In the genomic region with DNA sequence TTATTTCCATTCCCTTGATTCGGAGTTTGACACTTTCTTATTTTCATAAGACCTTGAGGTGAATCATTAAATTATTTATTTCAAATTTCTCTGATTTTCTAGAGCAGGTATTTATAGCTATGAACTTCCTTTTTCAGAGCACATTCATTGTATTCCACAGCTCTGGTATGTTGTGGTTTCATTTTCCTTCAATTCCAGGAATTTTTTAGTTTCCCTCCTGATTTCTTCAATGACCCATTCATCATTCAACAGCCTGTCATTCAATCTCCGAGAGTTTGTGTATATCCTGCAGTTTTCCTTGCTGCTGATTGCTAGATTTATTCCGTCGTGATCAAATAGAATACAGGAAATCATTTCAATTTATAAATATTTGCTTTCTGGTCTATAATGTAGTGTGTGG, we compare ENCODE assay signal across 25 mouse cellular contexts.
DNase-seq lines count a peak whose midpoint lies in the region; ATAC-seq and TF ChIP-seq lines count a peak whose summit lies in the region.
"Had no signal": no experiment of that assay in that cellular context is flagged by ENCODE, and none has a peak within 500 bp of the region (broad histone marks: within the 10 kb centered on the region; RNA-seq: fewer than 3 reads in every experiment).

No protein-coding gene starts in this region.

- no peak overlapping the region for H3K4me3 ChIP-seq in kidney, postnatal 0 days (replicated peaks; ENCODE audit: low read depth, low read length)

- no peaks in the 10 kb centered on the region for H3K4me1 ChIP-seq in kidney, postnatal 0 days (replicated peaks; ENCODE audit: insufficient read depth, low read length)

- H3K9ac ChIP-seq in kidney, postnatal 0 days (ENCODE audit: low read depth, low read length) = no peak overlapping the region

- TF ChIP-seq CTCF in kidney, postnatal 0 days (IDR thresholded peaks at IDR 0.05; ENCODE audit: low read depth) = no peak

- DNase-seq in kidney, postnatal 0 days (ENCODE audit: low spot score) = peak; percentile 31
- DNase-seq in kidney, postnatal 10 days = no peak
- DNase-seq in 3T3-L1 (ENCODE audit: low read depth, low spot score) = peak; percentile 62
- DNase-seq in Muller cell, postnatal 12 days (ENCODE audit: inconsistent ontology term) = peak; percentile 71
- peak; percentile 39 for DNase-seq in NIH3T3 (ENCODE audit: low read depth)
- DNase-seq in lung, postnatal 25 days (ENCODE audit: low spot score) = no peak
- no peak for DNase-seq in urinary bladder, postnatal 10 days (ENCODE audit: low spot score)
- DNase-seq: adrenal gland, adult 2 months; adrenal gland, adult 8-10 months; adrenal gland, postnatal 10 days; adrenal gland, postnatal 14 days; adrenal gland, postnatal 25 days; adrenal gland, postnatal 36 days; B cell, adult 2 months; cerebellum, adult 11 months; cerebellum, adult 11-12 months; cerebellum, adult 18-20 months; cerebellum, adult 2 months; cerebellum, adult 8-10 months had no signal

- H3K4me2 ChIP-seq in kidney, postnatal 0 days (ENCODE audit: low read length) = no peak overlapping the region

- H3K27me3 ChIP-seq in kidney, postnatal 0 days (ENCODE audit: insufficient read depth, low read length) = no peaks in the 10 kb centered on the region
- H3K27me3 ChIP-seq: CH12.LX had no signal

- no peak for ATAC-seq in kidney, postnatal 0 days (replicated peaks; ENCODE audit: low FRiP score, low read depth)
- no peak for ATAC-seq in inflammation-experienced regulatory T-cells, adult 6 months
- ATAC-seq: activated CD4-positive, CD25-positive, alpha-beta regulatory T cell, adult 4 months; CD4-positive, CD25-positive, alpha-beta regulatory T cell, adult 4 months; Patski had no signal

- WGBS in kidney, postnatal 0 days = 59% methylated on average over 4 of the region's 4 CpGs

- no peak overlapping the region for H3K27ac ChIP-seq in kidney, postnatal 0 days

- H3K9me3 ChIP-seq in kidney, postnatal 0 days (replicated peaks; ENCODE audit: low read length) = no peaks in the 10 kb centered on the region

- no peaks in the 10 kb centered on the region for H3K36me3 ChIP-seq in kidney, postnatal 0 days (ENCODE audit: insufficient read depth, low read length)
- H3K36me3 ChIP-seq: G1E had no signal

Comparison
In these comparisons a context has a peak if more than half of its experiments do, and no peak if none do; other contexts are left out.
1. DNase-seq: peak in kidney, postnatal 0 days (single experiment), 3T3-L1 (single experiment), Muller cell, postnatal 12 days (single experiment) and NIH3T3 (single experiment); none in kidney, postnatal 10 days (single experiment), lung, postnatal 25 days (single experiment) and urinary bladder, postnatal 10 days (single experiment).